In genomic region chr7:29462178-29462577, GRCm38 (mm10) we compare ENCODE assay signal across 16 mouse cellular contexts. TPM values are rescaled to one million over a fixed set of nuclear protein-coding genes. Genes with fewer than 3 reads are reported as not detected.
DNase-seq lines count a peak whose midpoint lies in the region; ATAC-seq and TF ChIP-seq lines count a peak whose summit lies in the region.
"Had no signal": no experiment of that assay in that cellular context is flagged by ENCODE, and none has a peak within 500 bp of the region (broad histone marks: within the 10 kb centered on the region; RNA-seq: fewer than 3 reads in every experiment).

No protein-coding gene starts in this region.

- TF ChIP-seq CTCF in layer of hippocampus, adult 2 months (conservative IDR thresholded peaks at IDR 0.05), result no peak

- peaks cover 14% of the 10 kb centered on the region for H3K4me1 ChIP-seq in forebrain, embryonic 15.5 days
- H3K4me1 ChIP-seq in forebrain, embryonic 16.5 days (replicated peaks; ENCODE audit: control insufficient read depth, insufficient read depth, low read length), result peaks cover 18% of the 10 kb centered on the region

- H3K4me2 ChIP-seq in forebrain, embryonic 15.5 days (replicated peaks), result no peak overlapping the region
- H3K4me2 ChIP-seq in forebrain, embryonic 16.5 days (ENCODE audit: low read length), result no peak overlapping the region
- H3K4me2 ChIP-seq: heart, embryonic 12.5 days had no signal

- ATAC-seq in forebrain, embryonic 15.5 days (replicated peaks), result no peak
- ATAC-seq in forebrain, embryonic 16.5 days, result no peak

- H3K4me3 ChIP-seq in forebrain, embryonic 15.5 days, result no peak overlapping the region
- H3K4me3 ChIP-seq in forebrain, embryonic 16.5 days (replicated peaks; ENCODE audit: low read length), result no peak overlapping the region
- no peak overlapping the region for H3K4me3 ChIP-seq in layer of hippocampus, adult 2 months
- H3K4me3 ChIP-seq: forebrain, embryonic 10.5 days; heart, embryonic 12.5 days had no signal

- WGBS in forebrain, embryonic 15.5 days, result 70% methylated on average over 5 of the region's 5 CpGs
- WGBS in forebrain, embryonic 16.5 days, result 84% methylated on average over 5 of the region's 5 CpGs

- H3K27ac ChIP-seq in forebrain, embryonic 15.5 days (replicated peaks), result 0 out of 2 replicates have a peak overlapping the region, but pooled peaks have one; percentile 20
- H3K27ac ChIP-seq in forebrain, embryonic 16.5 days (ENCODE audit: low read length), result no peak overlapping the region
- peak overlapping the region; percentile 82 for H3K27ac ChIP-seq in layer of hippocampus, adult 2 months

- no peak overlapping the region for H3K9ac ChIP-seq in forebrain, embryonic 15.5 days (replicated peaks)
- H3K9ac ChIP-seq in forebrain, embryonic 16.5 days (replicated peaks; ENCODE audit: low read depth, low read length), result no peak overlapping the region
- H3K9ac ChIP-seq: heart, embryonic 12.5 days had no signal

- no peaks in the 10 kb centered on the region for H3K36me3 ChIP-seq in forebrain, embryonic 15.5 days
- no peaks in the 10 kb centered on the region for H3K36me3 ChIP-seq in forebrain, embryonic 16.5 days (ENCODE audit: control insufficient read depth, insufficient read depth)
- H3K36me3 ChIP-seq: forebrain, embryonic 10.5 days; heart, embryonic 12.5 days had no signal

- no peaks in the 10 kb centered on the region for H3K27me3 ChIP-seq in forebrain, embryonic 15.5 days
- H3K27me3 ChIP-seq in forebrain, embryonic 16.5 days (replicated peaks; ENCODE audit: control insufficient read depth, insufficient read depth, low read length), result no peaks in the 10 kb centered on the region

- DNase-seq in layer of hippocampus, adult 2 months (ENCODE audit: low spot score in 2 of 2), result no peak
- no peak for DNase-seq in layer of hippocampus, adult 9-11 months
- DNase-seq in right cerebral cortex, adult 2 months (ENCODE audit: low spot score in 2 of 2), result peak; percentile 53 to 58
- DNase-seq in right cerebral cortex, postnatal 25 days, result no peak
- DNase-seq in urinary bladder, postnatal 36 days (ENCODE audit: low spot score in 2 of 2), result no peak
- no peak for DNase-seq in thymus, postnatal 10 days (ENCODE audit: low spot score in 2 of 2)
- DNase-seq: adrenal gland, adult 8-10 months; B cell, adult 2 months; cerebellum, adult 9-11 months; gastrocnemius, postnatal 10 days; kidney, adult 18-20 months; thymus, postnatal 14 days had no signal

- no peaks in the 10 kb centered on the region for H3K9me3 ChIP-seq in forebrain, embryonic 15.5 days
- H3K9me3 ChIP-seq in forebrain, embryonic 16.5 days (ENCODE audit: control insufficient read depth, low read length), result no peaks in the 10 kb centered on the region
- H3K9me3 ChIP-seq: forebrain, embryonic 10.5 days; heart, embryonic 12.5 days had no signal

RNA-seq across cellular contexts. Expression of gene Sipa1l3, which starts 56.3 kb away (rescaled TPM):
- polyA plus RNA-seq in forebrain, embryonic 15.5 days (2015; fragmentation: Nextera tagmentation; extraction: Ambion mirVana), result 15.0 and 16.5 TPM in 2 replicates
- polyA plus RNA-seq in forebrain, embryonic 16.5 days (2015; fragmentation: Nextera tagmentation; extraction: Ambion mirVana), result 13.9 and 16.1 TPM in 2 replicates
- total RNA-seq in layer of hippocampus, adult 2 months (2021), result 100 to 1,000 TPM; 240 to 260 TPM

Comparison
In these comparisons a context has a peak if more than half of its experiments do, and no peak if none do; other contexts are left out.
1. DNase-seq: peak in right cerebral cortex, adult 2 months (2 of 2); none in layer of hippocampus, adult 2 months (0 of 2), layer of hippocampus, adult 9-11 months (single experiment), right cerebral cortex, postnatal 25 days (single experiment), urinary bladder, postnatal 36 days (0 of 2) and thymus, postnatal 10 days (0 of 2).